In genomic region chr10:81306837-81307682, GRCm38 (mm10) we compare ENCODE assay signal across 33 mouse cellular contexts. TPM values are rescaled to one million over a fixed set of nuclear protein-coding genes. Genes with fewer than 3 reads are reported as not detected.
A peak's percentile ranks its signal among the peaks of the same experiment; 100 is the strongest.
DNase-seq lines count a peak whose midpoint lies in the region; ATAC-seq and TF ChIP-seq lines count a peak whose summit lies in the region.
"Had no signal": no experiment of that assay in that cellular context is flagged by ENCODE, and none has a peak within 500 bp of the region (broad histone marks: within the 10 kb centered on the region; RNA-seq: fewer than 3 reads in every experiment).

No protein-coding gene starts in this region.

- peak overlapping the region; percentile 70 for H3K27ac ChIP-seq in layer of hippocampus, adult 2 months
- no peak overlapping the region; the same call in 1 of the 2 replicates for H3K27ac ChIP-seq in midbrain, embryonic 10.5 days (replicated peaks)
- no peak overlapping the region for H3K27ac ChIP-seq in midbrain, embryonic 16.5 days (ENCODE audit: low read length)
- peak overlapping the region; percentile 68 for H3K27ac ChIP-seq in cortical plate, adult 2 months (ENCODE audit: insufficient read depth, low read length)
- H3K27ac ChIP-seq: embryonic facial prominence, embryonic 12.5 days; forebrain, embryonic 15.5 days; gastrocnemius, adult 2 months; heart, adult 2 months; heart, embryonic 13.5 days; hindbrain, embryonic 14.5 days; limb, embryonic 12.5 days; liver, embryonic 15.5 days; neural tube, embryonic 12.5 days; stomach, embryonic 15.5 days had no signal

- WGBS in midbrain, embryonic 10.5 days: 96% methylated on average over 21 of the region's 21 CpGs
- 93% methylated on average over 21 of the region's 21 CpGs for WGBS in midbrain, embryonic 16.5 days

- H3K4me1 ChIP-seq in midbrain, embryonic 10.5 days: peaks cover 27% of the 10 kb centered on the region
- peaks cover 5% of the 10 kb centered on the region for H3K4me1 ChIP-seq in midbrain, embryonic 16.5 days (ENCODE audit: control insufficient read depth, insufficient read depth, low read length)
- H3K4me1 ChIP-seq in cortical plate, adult 2 months (ENCODE audit: control insufficient read depth, insufficient read depth, low read length): peaks cover 17% of the 10 kb centered on the region

- H3K27me3 ChIP-seq in midbrain, embryonic 10.5 days (ENCODE audit: low read depth, poor library complexity, severe bottlenecking): no peaks in the 10 kb centered on the region
- H3K27me3 ChIP-seq in midbrain, embryonic 16.5 days (ENCODE audit: control insufficient read depth, insufficient read depth, low read depth, low read length): no peaks in the 10 kb centered on the region
- H3K27me3 ChIP-seq: embryonic facial prominence, embryonic 12.5 days; forebrain, embryonic 15.5 days; heart, embryonic 13.5 days; limb, embryonic 12.5 days; liver, embryonic 15.5 days; neural tube, embryonic 12.5 days; stomach, embryonic 15.5 days had no signal

- H3K9me3 ChIP-seq in midbrain, embryonic 10.5 days (replicated peaks): no peaks in the 10 kb centered on the region
- no peaks in the 10 kb centered on the region for H3K9me3 ChIP-seq in midbrain, embryonic 16.5 days (replicated peaks; ENCODE audit: control insufficient read depth, low read length, poor library complexity, severe bottlenecking)
- H3K9me3 ChIP-seq: embryonic facial prominence, embryonic 12.5 days; forebrain, embryonic 15.5 days; heart, embryonic 13.5 days; limb, embryonic 12.5 days; liver, embryonic 15.5 days; neural tube, embryonic 12.5 days; stomach, embryonic 15.5 days had no signal

- no peak for TF ChIP-seq POLR2A in cortical plate, adult 2 months (IDR thresholded peaks at IDR 0.05; ENCODE audit: extremely low read depth, insufficient read depth, low read length)

- no peak for DNase-seq in frontal cortex, postnatal 14 days (ENCODE audit: low spot score in 2 of 2)
- no peak for DNase-seq in layer of hippocampus, adult 2 months (ENCODE audit: low spot score in 2 of 2)
- DNase-seq in layer of hippocampus, adult 11-12 months (ENCODE audit: low spot score): no peak
- no peak for DNase-seq in midbrain, embryonic 10.5 days (ENCODE audit: low spot score)
- DNase-seq: adrenal gland, adult 2 months; adrenal gland, postnatal 36 days; cerebellum, postnatal 36 days; embryo, embryonic 11 days; gastrocnemius, adult 2 months; gastrocnemius, postnatal 36 days; heart, adult 2 months; heart, postnatal 10 days; kidney, adult 9 months; kidney, postnatal 10 days; lung, embryonic 14.5 days; lung, postnatal 14 days; thymus, postnatal 14 days had no signal

- H3K36me3 ChIP-seq in midbrain, embryonic 10.5 days: peaks cover 82% of the 10 kb centered on the region
- H3K36me3 ChIP-seq in midbrain, embryonic 16.5 days (ENCODE audit: control insufficient read depth, insufficient read depth, low read length): peaks cover 50% of the 10 kb centered on the region

- TF ChIP-seq CTCF in layer of hippocampus, adult 2 months (conservative IDR thresholded peaks at IDR 0.05): no peak
- TF ChIP-seq CTCF in cortical plate, adult 2 months (IDR thresholded peaks at IDR 0.05; ENCODE audit: extremely low read depth, insufficient read depth, low read length): no peak

- peak; percentile 39 for ATAC-seq in frontal cortex, adult (ENCODE audit: low TSS enrichment)
- no peak for ATAC-seq in midbrain, embryonic 16.5 days
- no peak for ATAC-seq in activated CD4-positive, CD25-positive, alpha-beta regulatory T cell, adult 4 months
- ATAC-seq: forebrain, embryonic 15.5 days; intestine, postnatal 0 days had no signal

- no peak overlapping the region for H3K4me3 ChIP-seq in layer of hippocampus, adult 2 months
- 0 out of 2 replicates have a peak overlapping the region, but pooled peaks have one; percentile 3 for H3K4me3 ChIP-seq in midbrain, embryonic 10.5 days
- no peak overlapping the region for H3K4me3 ChIP-seq in midbrain, embryonic 16.5 days (ENCODE audit: low read depth, low read length)
- no peak overlapping the region for H3K4me3 ChIP-seq in cortical plate, adult 2 months (ENCODE audit: insufficient read depth, low read length)
- H3K4me3 ChIP-seq: embryonic facial prominence, embryonic 12.5 days; forebrain, embryonic 15.5 days; gastrocnemius, adult 2 months; heart, adult 2 months; heart, embryonic 13.5 days; limb, embryonic 12.5 days; liver, embryonic 15.5 days; myocyte; neural tube, embryonic 12.5 days; stomach, embryonic 15.5 days had no signal

- no peak overlapping the region for H3K4me2 ChIP-seq in midbrain, embryonic 16.5 days (ENCODE audit: low read length)
- H3K4me2 ChIP-seq: embryonic facial prominence, embryonic 12.5 days; forebrain, embryonic 15.5 days; heart, embryonic 13.5 days; hindbrain, embryonic 14.5 days; limb, embryonic 12.5 days; liver, embryonic 15.5 days; lung, embryonic 14.5 days; midbrain, embryonic 11.5 days; neural tube, embryonic 12.5 days; stomach, embryonic 15.5 days had no signal

- H3K9ac ChIP-seq in midbrain, embryonic 16.5 days (ENCODE audit: low read depth, low read length): no peak overlapping the region
- H3K9ac ChIP-seq: embryonic facial prominence, embryonic 12.5 days; forebrain, embryonic 15.5 days; heart, embryonic 13.5 days; hindbrain, embryonic 14.5 days; limb, embryonic 12.5 days; liver, embryonic 15.5 days; lung, embryonic 14.5 days; neural tube, embryonic 12.5 days; stomach, embryonic 15.5 days had no signal

RNA-seq across cellular contexts. Expression of gene Cactin, which starts 13.8 kb away (rescaled TPM):
- total RNA-seq in layer of hippocampus, adult 2 months (2021): 10 to 100 TPM; 27.6 to 30.7 TPM
- 53.5 and 53.6 TPM in 2 replicates for polyA plus RNA-seq in midbrain, embryonic 10.5 days (2016; fragmentation: Nextera tagmentation; extraction: Ambion mirVana)
- polyA plus RNA-seq in midbrain, embryonic 16.5 days (2015; fragmentation: Nextera tagmentation; extraction: Ambion mirVana): 27.6 and 28.3 TPM in 2 replicates
- 32.2 and 33.0 TPM in 2 replicates for polyA plus RNA-seq in cortical plate, adult 2 months (2012; rRNA removed)
- 1 to 10 TPM; 5.1 to 5.7 TPM for polyA plus RNA-seq in activated CD4-positive, CD25-positive, alpha-beta regulatory T cell, adult 4 months (2017; shearing (Covaris generic))

RNA-seq across cellular contexts. Expression of gene Pip5k1c, which starts 14.3 kb away (rescaled TPM):
- total RNA-seq in layer of hippocampus, adult 2 months (2021): 100 to 1,000 TPM; 308 to 314 TPM
- 55.0 and 60.8 TPM in 2 replicates for polyA plus RNA-seq in midbrain, embryonic 10.5 days (2016; fragmentation: Nextera tagmentation; extraction: Ambion mirVana)
- 135 and 147 TPM in 2 replicates for polyA plus RNA-seq in midbrain, embryonic 16.5 days (2015; fragmentation: Nextera tagmentation; extraction: Ambion mirVana)
- 414 and 443 TPM in 2 replicates for polyA plus RNA-seq in cortical plate, adult 2 months (2012; rRNA removed)
- 10 to 100 TPM; 11.1 to 16.9 TPM for polyA plus RNA-seq in activated CD4-positive, CD25-positive, alpha-beta regulatory T cell, adult 4 months (2017; shearing (Covaris generic))

RNA-seq across cellular contexts. Expression of gene Tjp3, which starts 15.7 kb away (rescaled TPM):
- total RNA-seq in layer of hippocampus, adult 2 months (2021): under 1 TPM; 0.54 to 0.91 TPM
- 6.5 and 6.9 TPM in 2 replicates for polyA plus RNA-seq in midbrain, embryonic 10.5 days (2016; fragmentation: Nextera tagmentation; extraction: Ambion mirVana)
- polyA plus RNA-seq in midbrain, embryonic 16.5 days (2015; fragmentation: Nextera tagmentation; extraction: Ambion mirVana): 9.2 and 10.1 TPM in 2 replicates
- 0.15 and 0.17 TPM in 2 replicates for polyA plus RNA-seq in cortical plate, adult 2 months (2012; rRNA removed)
- 1 to 10 TPM; 2.4 to 3.1 TPM for polyA plus RNA-seq in activated CD4-positive, CD25-positive, alpha-beta regulatory T cell, adult 4 months (2017; shearing (Covaris generic))
- total RNA-seq: gastrocnemius, adult 2 months; gastrocnemius, postnatal 36 days; heart, adult 2 months had no signal

RNA-seq across cellular contexts. Expression of gene Tbxa2r, which starts 21.5 kb away (rescaled TPM):
- total RNA-seq in layer of hippocampus, adult 2 months (2021): 1 to 10 TPM; 1.3 to 1.4 TPM
- polyA plus RNA-seq in midbrain, embryonic 10.5 days (2016; fragmentation: Nextera tagmentation; extraction: Ambion mirVana): 2.9 and 3.3 TPM in 2 replicates
- polyA plus RNA-seq in midbrain, embryonic 16.5 days (2015; fragmentation: Nextera tagmentation; extraction: Ambion mirVana): 4.8 and 5.2 TPM in 2 replicates
- polyA plus RNA-seq in cortical plate, adult 2 months (2012; rRNA removed): 2.7 and 2.9 TPM in 2 replicates
- polyA plus RNA-seq in activated CD4-positive, CD25-positive, alpha-beta regulatory T cell, adult 4 months (2017; shearing (Covaris generic)): 10 to 100 TPM; 20.9 to 21.4 TPM

RNA-seq across cellular contexts. Expression of gene Gipc3, which starts 36.0 kb away (rescaled TPM):
- 1 to 10 TPM; 1.7 to 1.8 TPM for total RNA-seq in layer of hippocampus, adult 2 months (2021)
- polyA plus RNA-seq in midbrain, embryonic 10.5 days (2016; fragmentation: Nextera tagmentation; extraction: Ambion mirVana): not detected in 2 replicates
- polyA plus RNA-seq in midbrain, embryonic 16.5 days (2015; fragmentation: Nextera tagmentation; extraction: Ambion mirVana): not detected in 2 replicates
- polyA plus RNA-seq in cortical plate, adult 2 months (2012; rRNA removed): 1.2 and 1.4 TPM in 2 replicates
- not detected for polyA plus RNA-seq in activated CD4-positive, CD25-positive, alpha-beta regulatory T cell, adult 4 months (2017; shearing (Covaris generic))
- polyA plus RNA-seq: embryonic facial prominence, embryonic 12.5 days; forebrain, embryonic 15.5 days; heart, embryonic 13.5 days; hindbrain, embryonic 14.5 days; liver, embryonic 15.5 days; midbrain, postnatal 0 days; neural tube, embryonic 12.5 days had no signal

Comparison
In these comparisons a context has a peak if more than half of its experiments do, and no peak if none do; other contexts are left out.
1. H3K27ac ChIP-seq: peak in layer of hippocampus, adult 2 months (single experiment) and cortical plate, adult 2 months (single experiment); none in midbrain, embryonic 10.5 days (single experiment) and midbrain, embryonic 16.5 days (single experiment).